Comparison of ENCODE assay signal across 27 mouse cellular contexts in the genomic region with DNA sequence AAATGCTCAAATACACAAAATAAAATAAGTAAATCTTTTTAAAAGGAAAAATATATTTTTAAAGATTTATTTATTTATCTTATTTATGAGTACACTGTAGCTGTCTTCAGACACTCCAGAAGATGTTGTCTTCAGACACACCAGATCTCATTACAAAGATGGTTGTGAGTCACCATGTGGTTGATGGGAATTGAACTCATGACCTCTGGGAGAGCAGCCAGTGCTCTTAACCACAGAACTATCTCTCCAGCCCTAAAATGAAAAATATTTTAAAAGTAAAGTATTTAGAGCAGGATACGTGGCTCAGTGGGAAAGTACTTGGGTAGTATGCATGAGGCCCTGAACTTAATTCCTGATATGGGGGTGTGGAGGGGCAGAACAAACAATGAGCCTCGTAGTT. TPM values are rescaled to one million over a fixed set of nuclear protein-coding genes. Genes with fewer than 3 reads are reported as not detected.
DNase-seq lines count a peak whose midpoint lies in the region; ATAC-seq and TF ChIP-seq lines count a peak whose summit lies in the region.
"Had no signal": no experiment of that assay in that cellular context is flagged by ENCODE, and none has a peak within 500 bp of the region (broad histone marks: within the 10 kb centered on the region; RNA-seq: fewer than 3 reads in every experiment).

No protein-coding gene starts in this region.

- no peak for TF ChIP-seq CTCF in C2C12 (IDR thresholded peaks at IDR 0.05; ENCODE audit: control insufficient read depth, insufficient read depth, insufficient read length)

- no peaks in the 10 kb centered on the region for H3K36me3 ChIP-seq in C2C12 (ENCODE audit: control insufficient read depth, insufficient read depth)
- H3K36me3 ChIP-seq: embryonic facial prominence, embryonic 10.5 days; embryonic facial prominence, embryonic 12.5 days; forebrain, embryonic 15.5 days had no signal

- DNase-seq in 3T3-L1 (ENCODE audit: low read depth, low spot score): peak; percentile 94
- peak; percentile 48 for DNase-seq in adipocyte (ENCODE audit: low spot score)
- no peak for DNase-seq in heart, postnatal 4 days
- no peak for DNase-seq in kidney, adult 9 months
- no peak for DNase-seq in frontal cortex, postnatal 25 days (ENCODE audit: low spot score in 2 of 2)
- DNase-seq: adrenal gland, adult 2 months; adrenal gland, postnatal 10 days; adrenal gland, postnatal 36 days; B cell, adult 2 months; cerebellum, adult 11-12 months; cerebellum, adult 2 months; cerebellum, postnatal 10 days; cerebellum, postnatal 25 days; forebrain, postnatal 0 days had no signal

- H3K4me3 ChIP-seq in C2C12 (ENCODE audit: insufficient read depth, poor library complexity, severe bottlenecking): no peak overlapping the region
- H3K4me3 ChIP-seq: embryonic facial prominence, embryonic 10.5 days; embryonic facial prominence, embryonic 12.5 days; forebrain, embryonic 13.5 days; forebrain, embryonic 15.5 days had no signal

- no peak for ATAC-seq in megakaryocyte progenitor cell, adult 5-6 weeks (replicated peaks; ENCODE audit: poor library complexity)
- ATAC-seq: activated CD4-positive, CD25-positive, alpha-beta regulatory T cell, adult 4 months; forebrain, embryonic 13.5 days; forebrain, embryonic 15.5 days; forebrain, postnatal 0 days; Patski had no signal

- H3K79me2 ChIP-seq in C2C12 (ENCODE audit: control insufficient read depth, insufficient read depth): no peaks in the 10 kb centered on the region

- H3K27me3 ChIP-seq in C2C12 (ENCODE audit: control insufficient read depth, insufficient read depth, insufficient read length): no peaks in the 10 kb centered on the region
- H3K27me3 ChIP-seq: forebrain, embryonic 15.5 days had no signal

- no peaks in the 10 kb centered on the region for H3K79me3 ChIP-seq in C2C12 (ENCODE audit: low read depth)

- H3ac ChIP-seq in C2C12 (ENCODE audit: control insufficient read depth, insufficient read length, low read depth): no peak overlapping the region

TF ChIP-seq in C2C12, 6 proteins besides CTCF, POLR2A, EP300 and RAD21:
- TF ChIP-seq MYOD1 (IDR thresholded peaks at IDR 0.05; ENCODE audit: control insufficient read depth, insufficient read length, low read depth) (no peak), MAX (IDR thresholded peaks at IDR 0.05) (no peak), USF1 (IDR thresholded peaks at IDR 0.05; ENCODE audit: low read depth) (peak; percentile 19)

RNA-seq across cellular contexts. Expression of gene Fads6, which starts 3.9 kb away (rescaled TPM):
- polyA plus RNA-seq in C2C12 (2012; fragmentation: generic; extraction: Trizol): 0.21 TPM
- 1 to 10 TPM in 1 of 2 experiments, under 1 TPM in 1; 0.86 to 1.4 TPM for total RNA-seq in heart, postnatal 4 days (2021)
- 0.30 and 0.71 TPM in 2 replicates for total RNA-seq in megakaryocyte progenitor cell, adult 5-6 weeks (2015)
- total RNA-seq in megakaryocyte progenitor cell, adult 5-6 weeks (2017): 0.87 and 2.2 TPM in 2 replicates

RNA-seq across cellular contexts. Expression of gene Otop2, which starts 5.6 kb away (rescaled TPM):
- not detected for polyA plus RNA-seq in C2C12 (2012; fragmentation: generic; extraction: Trizol)
- total RNA-seq in heart, postnatal 4 days (2021): not detected
- not detected in 2 replicates for total RNA-seq in megakaryocyte progenitor cell, adult 5-6 weeks (2015)
- total RNA-seq in megakaryocyte progenitor cell, adult 5-6 weeks (2017): not detected in 2 replicates
- total RNA-seq: adrenal gland, adult 2 months; adrenal gland, postnatal 10 days; adrenal gland, postnatal 36 days; forebrain, postnatal 0 days; MEL had no signal
- polyA plus RNA-seq: activated CD4-positive, CD25-positive, alpha-beta regulatory T cell, adult 4 months; adrenal gland, adult 2 months; embryonic facial prominence, embryonic 10.5 days; embryonic facial prominence, embryonic 14.5 days; forebrain, embryonic 11.5 days; forebrain, embryonic 13.5 days; forebrain, embryonic 15.5 days; Patski had no signal

RNA-seq across cellular contexts. Expression of gene Ush1g, which starts 20.5 kb away (rescaled TPM):
- 0.01 TPM for polyA plus RNA-seq in C2C12 (2012; fragmentation: generic; extraction: Trizol)
- under 1 TPM; 0.09 to 0.12 TPM for total RNA-seq in heart, postnatal 4 days (2021)
- not detected in 2 replicates for total RNA-seq in megakaryocyte progenitor cell, adult 5-6 weeks (2015)
- not detected in 2 replicates for total RNA-seq in megakaryocyte progenitor cell, adult 5-6 weeks (2017)
- total RNA-seq: ES-E14, MEL had no signal
- polyA plus RNA-seq: activated CD4-positive, CD25-positive, alpha-beta regulatory T cell, adult 4 months; embryonic facial prominence, embryonic 14.5 days; forebrain, embryonic 11.5 days; forebrain, embryonic 13.5 days had no signal

RNA-seq across cellular contexts. Expression of gene Fdxr, which starts 24.5 kb away (rescaled TPM):
- 10.7 TPM for polyA plus RNA-seq in C2C12 (2012; fragmentation: generic; extraction: Trizol)
- total RNA-seq in heart, postnatal 4 days (2021): 1 to 10 TPM; 7.5 to 9.5 TPM
- total RNA-seq in megakaryocyte progenitor cell, adult 5-6 weeks (2015): 9.1 and 9.8 TPM in 2 replicates
- total RNA-seq in megakaryocyte progenitor cell, adult 5-6 weeks (2017): 14.2 and 19.1 TPM in 2 replicates

RNA-seq across cellular contexts. Expression of gene Otop3, which starts 33.2 kb away (rescaled TPM):
- not detected for polyA plus RNA-seq in C2C12 (2012; fragmentation: generic; extraction: Trizol)
- total RNA-seq in heart, postnatal 4 days (2021): not detected
- total RNA-seq in megakaryocyte progenitor cell, adult 5-6 weeks (2015): not detected in 2 replicates
- not detected in 2 replicates for total RNA-seq in megakaryocyte progenitor cell, adult 5-6 weeks (2017)
- total RNA-seq: adrenal gland, adult 2 months; adrenal gland, postnatal 36 days; ES-E14; MEL had no signal
- polyA plus RNA-seq: cortical plate, adult 2 months; embryonic facial prominence, embryonic 10.5 days; embryonic facial prominence, embryonic 12.5 days; forebrain, embryonic 11.5 days; forebrain, embryonic 13.5 days; Patski had no signal

Comparison
In these comparisons a context has a peak if more than half of its experiments do, and no peak if none do; other contexts are left out.
1. DNase-seq: peak in 3T3-L1 (single experiment) and adipocyte (single experiment); none in heart, postnatal 4 days (single experiment), kidney, adult 9 months (single experiment) and frontal cortex, postnatal 25 days (0 of 2).